In the genomic region with DNA sequence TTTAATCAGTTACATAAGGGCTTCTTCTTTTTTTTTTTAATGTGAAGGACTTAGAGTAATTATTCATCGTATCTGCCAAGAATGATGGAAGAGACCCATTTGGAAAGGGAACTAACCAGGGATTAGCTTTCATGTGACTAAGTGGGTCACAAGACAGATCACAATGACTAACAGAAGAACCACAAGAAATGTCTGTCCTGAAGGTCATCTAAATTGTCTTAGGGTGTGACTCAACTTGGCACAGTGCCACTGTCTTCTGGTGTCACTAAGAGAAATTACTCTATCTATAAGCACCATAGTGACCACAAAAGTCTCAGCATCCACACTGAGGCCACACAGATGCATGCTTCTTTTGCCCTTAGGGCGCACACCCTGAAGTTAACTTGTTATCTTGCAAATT, we compare ENCODE assay signal across 24 mouse cellular contexts.
A peak's percentile ranks its signal among the peaks of the same experiment; 100 is the strongest.
DNase-seq lines count a peak whose midpoint lies in the region; ATAC-seq lines count a peak whose summit lies in the region.
"Had no signal": no experiment of that assay in that cellular context is flagged by ENCODE, and none has a peak within 500 bp of the region (broad histone marks: within the 10 kb centered on the region; RNA-seq: fewer than 3 reads in every experiment).

No protein-coding gene starts in this region.

- no peak overlapping the region for H3K4me3 ChIP-seq in heart, embryonic 11.5 days (ENCODE audit: low read depth, low read length)
- H3K4me3 ChIP-seq: embryonic facial prominence, embryonic 15.5 days; heart, adult 2 months; hindbrain, embryonic 13.5 days; layer of hippocampus, adult 2 months; liver, embryonic 15.5 days; lung, embryonic 15.5 days had no signal

- no peak overlapping the region for H3K27ac ChIP-seq in heart, embryonic 11.5 days (ENCODE audit: low read depth, low read length)
- H3K27ac ChIP-seq: embryonic facial prominence, embryonic 15.5 days; heart, adult 2 months; hindbrain, embryonic 13.5 days; layer of hippocampus, adult 2 months; liver, embryonic 15.5 days; lung, embryonic 15.5 days had no signal

- H3K9me3 ChIP-seq in heart, embryonic 11.5 days (replicated peaks; ENCODE audit: control insufficient read depth, low read length): no peaks in the 10 kb centered on the region
- H3K9me3 ChIP-seq: embryonic facial prominence, embryonic 15.5 days; hindbrain, embryonic 13.5 days; liver, embryonic 15.5 days; lung, embryonic 15.5 days had no signal

- H3K36me3 ChIP-seq in heart, embryonic 11.5 days (ENCODE audit: control insufficient read depth, insufficient read depth, low read length): no peaks in the 10 kb centered on the region
- H3K36me3 ChIP-seq: embryonic facial prominence, embryonic 15.5 days; hindbrain, embryonic 13.5 days; liver, embryonic 15.5 days; lung, embryonic 15.5 days had no signal

- WGBS in heart, embryonic 11.5 days (ENCODE audit: insufficient replicate concordance): 76% methylated on average over 2 of the region's 2 CpGs

- no peak overlapping the region for H3K9ac ChIP-seq in heart, embryonic 11.5 days (ENCODE audit: low read depth, low read length)
- H3K9ac ChIP-seq: embryonic facial prominence, embryonic 15.5 days; hindbrain, embryonic 13.5 days; liver, embryonic 15.5 days; lung, embryonic 15.5 days had no signal

- peak; percentile 85 for DNase-seq in heart, adult 11 months
- DNase-seq in NIH3T3 (ENCODE audit: low read depth): peak; percentile 29
- peak; percentile 47 for DNase-seq in adrenal gland, postnatal 14 days
- no peak for DNase-seq in c-Kit-positive CD71-positive TER-119-positive erythroid progenitor cells, embryonic 14.5 days (ENCODE audit: low spot score)
- DNase-seq in spleen, postnatal 14 days (ENCODE audit: low spot score in 2 of 2): no peak
- no peak for DNase-seq in cerebellum, adult 9-10 months
- DNase-seq: B cell, adult 2 months; cerebellum, adult 8-10 months; gastrocnemius, postnatal 10 days; heart, adult 2 months; kidney, adult 9 months; kidney, postnatal 25 days; lung, postnatal 4 days; thymus, adult 18-20 months; thymus, postnatal 4 days had no signal

- H3K4me2 ChIP-seq in heart, embryonic 11.5 days: no peak overlapping the region
- H3K4me2 ChIP-seq: embryonic facial prominence, embryonic 15.5 days; hindbrain, embryonic 13.5 days; liver, embryonic 15.5 days; lung, embryonic 15.5 days; midbrain, embryonic 11.5 days had no signal

- no peak for ATAC-seq in heart, embryonic 11.5 days (replicated peaks; ENCODE audit: insufficient number of reproducible peaks, low FRiP score, low TSS enrichment)
- ATAC-seq in megakaryocyte progenitor cell, adult 5-6 weeks (replicated peaks; ENCODE audit: poor library complexity): 0 out of 2 replicates have a peak, but pooled peaks have one; percentile 31
- ATAC-seq: forebrain, embryonic 14.5 days had no signal

- no peaks in the 10 kb centered on the region for H3K27me3 ChIP-seq in heart, embryonic 11.5 days (ENCODE audit: control insufficient read depth, insufficient read depth, low read length)
- H3K27me3 ChIP-seq: embryonic facial prominence, embryonic 15.5 days; hindbrain, embryonic 13.5 days; liver, embryonic 15.5 days; lung, embryonic 15.5 days had no signal

- H3K4me1 ChIP-seq in heart, embryonic 11.5 days (ENCODE audit: control insufficient read depth, insufficient read depth, low read length): no peaks in the 10 kb centered on the region
- H3K4me1 ChIP-seq: embryonic facial prominence, embryonic 15.5 days; hindbrain, embryonic 13.5 days; liver, embryonic 15.5 days; lung, embryonic 15.5 days had no signal

Comparison
In these comparisons a context has a peak if more than half of its experiments do, and no peak if none do; other contexts are left out.
1. DNase-seq: peak in heart, adult 11 months (single experiment), NIH3T3 (single experiment) and adrenal gland, postnatal 14 days (single experiment); none in c-Kit-positive CD71-positive TER-119-positive erythroid progenitor cells, embryonic 14.5 days (single experiment), spleen, postnatal 14 days (0 of 2) and cerebellum, adult 9-10 months (single experiment).